15 mouse cellular contexts compared by ENCODE assay signal in the genomic region with DNA sequence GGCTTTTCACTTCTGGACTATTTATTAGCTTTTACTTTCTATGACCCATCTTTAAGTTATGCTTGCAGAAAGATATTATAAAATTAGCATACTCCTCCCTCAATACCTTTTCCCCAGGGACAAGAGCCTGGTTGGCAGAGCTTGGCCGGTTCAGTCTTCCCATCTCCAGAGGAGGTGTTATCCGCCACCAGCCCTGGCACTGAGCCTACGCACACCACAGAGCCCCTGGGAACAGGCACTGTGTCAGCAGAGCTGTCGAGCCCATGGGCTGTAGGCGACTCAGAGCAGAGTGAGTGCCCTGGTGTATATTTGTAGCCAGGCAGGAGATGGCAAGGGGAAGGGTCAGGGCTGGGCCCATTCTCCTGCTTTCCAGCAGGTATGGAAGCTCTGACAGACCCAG. TPM values are rescaled to one million over a fixed set of nuclear protein-coding genes. Genes with fewer than 3 reads are reported as not detected.
"Had no signal": no experiment of that assay in that cellular context is flagged by ENCODE, and none has a peak within 500 bp of the region (broad histone marks: within the 10 kb centered on the region; RNA-seq: fewer than 3 reads in every experiment).

No protein-coding gene starts in this region.

- H3K27ac ChIP-seq: layer of hippocampus, adult 2 months; limb, embryonic 10.5 days; liver, embryonic 15.5 days; midbrain, embryonic 13.5 days; neural tube, embryonic 12.5 days; stomach, postnatal 0 days had no signal

- H3K27me3 ChIP-seq: neural tube, embryonic 12.5 days had no signal

- H3K9ac ChIP-seq: liver, embryonic 15.5 days; midbrain, embryonic 13.5 days; neural tube, embryonic 12.5 days had no signal

- H3K4me3 ChIP-seq: layer of hippocampus, adult 2 months; limb, embryonic 10.5 days; liver, embryonic 15.5 days; midbrain, embryonic 13.5 days; neural tube, embryonic 12.5 days had no signal

- H3K9me3 ChIP-seq: limb, embryonic 10.5 days; liver, embryonic 15.5 days; midbrain, embryonic 13.5 days; neural tube, embryonic 12.5 days had no signal

- H3K4me2 ChIP-seq: liver, embryonic 11.5 days; liver, embryonic 15.5 days; midbrain, embryonic 13.5 days; neural tube, embryonic 12.5 days had no signal

- H3K4me1 ChIP-seq: neural tube, embryonic 12.5 days had no signal

- ATAC-seq: lung, postnatal 0 days; midbrain, embryonic 13.5 days had no signal

- DNase-seq: kidney, postnatal 10 days; kidney, postnatal 4 days; lung, adult 2 months; lung, postnatal 36 days; thymus, postnatal 4 days had no signal

RNA-seq across cellular contexts. Expression of a gene that starts 10.9 kb away (rescaled TPM):
- polyA plus RNA-seq: kidney, embryonic 14.5 days; limb, embryonic 10.5 days; limb, embryonic 14.5 days; liver, embryonic 11.5 days; midbrain, embryonic 13.5 days; neural tube, embryonic 12.5 days; stomach, postnatal 0 days had no signal
